Mouse (Mus musculus) kidney, postnatal 25 days (tissue): Measurements from ENCODE around the gene Fgf8.

ENCODE experiments used
- DNase-seq, 2 experiments: peaks; one replicate each; pipeline ENCODE4 v3.0.0; 2021; ENCODE audit warnings: mixed read lengths in 2 of 2

Gene Fgf8

GRCm38 (mm10) chr19:45725677-45726277 is 16.9 kb downstream of the Fgf8 start:
- no peak for DNase-seq

GRCm38 (mm10) chr19:45722188-45722587 is 20.5 kb downstream of the Fgf8 start:
- DNase-seq = no peak

GRCm38 (mm10) chr19:45718286-45718685 is 24.4 kb downstream of the Fgf8 start:
- no peak for DNase-seq

- peak; percentile 22 to 45 for DNase-seq
Observed at GRCm38 (mm10) chr19:45717493-45718220, 25.1 kb downstream of the Fgf8 start.

GRCm38 (mm10) chr19:45708704-45709103 is 34.0 kb downstream of the Fgf8 start:
- DNase-seq = no peak

- DNase-seq = no peak
Observed at GRCm38 (mm10) chr19:45696281-45696600, 46.5 kb downstream of the Fgf8 start.

- DNase-seq = peak in 1 of 2 experiments; percentile 36
Observed at GRCm38 (mm10) chr19:45695496-45696280, 47.0 kb downstream of the Fgf8 start.

GRCm38 (mm10) chr19:45694056-45694455 is 48.7 kb downstream of the Fgf8 start:
- DNase-seq = no peak

GRCm38 (mm10) chr19:45692211-45692610 is 50.5 kb downstream of the Fgf8 start:
- no peak for DNase-seq

GRCm38 (mm10) chr19:45691001-45691535 is 51.6 kb downstream of the Fgf8 start:
- no peak for DNase-seq

GRCm38 (mm10) chr19:45687001-45687400 is 55.7 kb downstream of the Fgf8 start:
- no peak for DNase-seq
